ENCODE assay signal across 7 mouse cellular contexts in genomic region chr11:62576530-62577152, GRCm38 (mm10). TPM values are rescaled to one million over a fixed set of nuclear protein-coding genes. Genes with fewer than 3 reads are reported as not detected.
DNase-seq lines count a peak whose midpoint lies in the region; ATAC-seq lines count a peak whose summit lies in the region.

No protein-coding gene starts in this region.

- peak overlapping the region; percentile 57; the same call in 1 of the 2 replicates for H3K9ac ChIP-seq in intestine, embryonic 16.5 days (ENCODE audit: low read depth, low read length)

- DNase-seq in CD8-positive naive resting alpha-beta T cell, adult 2 months (ENCODE audit: low read depth in 2 of 2, low spot score in 2 of 2) = peak; percentile 71 to 81
- DNase-seq in T-cell, adult 2 months (ENCODE audit: low spot score) = peak; percentile 84
- DNase-seq in lung, postnatal 10 days = peak; percentile 21
- peak; percentile 21 for DNase-seq in right cerebral cortex, postnatal 4 days
- DNase-seq in Muller cell, postnatal 12 days (ENCODE audit: inconsistent ontology term) = no peak

- H3K4me1 ChIP-seq in intestine, embryonic 16.5 days (ENCODE audit: control insufficient read depth, insufficient read depth, low read length) = peaks cover 3% of the 10 kb centered on the region

- H3K9me3 ChIP-seq in intestine, embryonic 16.5 days (ENCODE audit: control insufficient read depth, low read length) = no peaks in the 10 kb centered on the region

- no peaks in the 10 kb centered on the region for H3K36me3 ChIP-seq in intestine, embryonic 16.5 days (ENCODE audit: control insufficient read depth, insufficient read depth, low read length)

- 60% methylated on average over 16 of the region's 16 CpGs for WGBS in intestine, embryonic 16.5 days

- peaks cover 6% of the 10 kb centered on the region; the same call in 1 of the 2 replicates for H3K27me3 ChIP-seq in intestine, embryonic 16.5 days (replicated peaks; ENCODE audit: control insufficient read depth, insufficient read depth, low read length)

- H3K4me3 ChIP-seq in intestine, embryonic 16.5 days (ENCODE audit: low read length) = peak overlapping the region; percentile 56

- peak overlapping the region; percentile 95 for H3K4me2 ChIP-seq in intestine, embryonic 16.5 days (ENCODE audit: low read depth, low read length)

- ATAC-seq in granulocyte monocyte progenitor cell, adult 5-6 weeks (replicated peaks; ENCODE audit: poor library complexity, severe bottlenecking) = peak; percentile 65
- ATAC-seq in intestine, embryonic 16.5 days = no peak

- H3K27ac ChIP-seq in intestine, embryonic 16.5 days (ENCODE audit: low read length) = no peak overlapping the region

RNA-seq across cellular contexts. Expression of gene Trpv2, which starts 2.4 kb away (rescaled TPM):
- total RNA-seq in granulocyte monocyte progenitor cell, adult 5-6 weeks (2014; fragmentation: Nextera tagmentation) = 13.8 and 17.5 TPM in 2 replicates
- 9.2 and 10.7 TPM in 2 replicates for total RNA-seq in granulocyte monocyte progenitor cell, adult 5-6 weeks (2017)
- 11.0 and 11.2 TPM in 2 replicates for polyA plus RNA-seq in intestine, embryonic 16.5 days (2015; fragmentation: Nextera tagmentation; extraction: Ambion mirVana)

RNA-seq across cellular contexts. Expression of gene Ubb, which starts 25.7 kb away (rescaled TPM):
- total RNA-seq in granulocyte monocyte progenitor cell, adult 5-6 weeks (2014; fragmentation: Nextera tagmentation) = 870 and 954 TPM in 2 replicates
- 1,051 and 1,247 TPM in 2 replicates for total RNA-seq in granulocyte monocyte progenitor cell, adult 5-6 weeks (2017)
- 2,570 and 2,643 TPM in 2 replicates for polyA plus RNA-seq in intestine, embryonic 16.5 days (2015; fragmentation: Nextera tagmentation; extraction: Ambion mirVana)

RNA-seq across cellular contexts. Expression of gene Cenpv, which starts 37.6 kb away (rescaled TPM):
- 25.2 and 30.3 TPM in 2 replicates for total RNA-seq in granulocyte monocyte progenitor cell, adult 5-6 weeks (2014; fragmentation: Nextera tagmentation)
- 12.8 and 15.7 TPM in 2 replicates for total RNA-seq in granulocyte monocyte progenitor cell, adult 5-6 weeks (2017)
- polyA plus RNA-seq in intestine, embryonic 16.5 days (2015; fragmentation: Nextera tagmentation; extraction: Ambion mirVana) = 6.8 and 17.9 TPM in 2 replicates
